In genomic region chr2:66184431-66185164, GRCm38 (mm10) we compare ENCODE assay signal across 8 mouse cellular contexts. TPM values are rescaled to one million over a fixed set of nuclear protein-coding genes. Genes with fewer than 3 reads are reported as not detected.
A peak's percentile ranks its signal among the peaks of the same experiment; 100 is the strongest.
DNase-seq lines count a peak whose midpoint lies in the region; ATAC-seq and TF ChIP-seq lines count a peak whose summit lies in the region.
"Had no signal": no experiment of that assay in that cellular context is flagged by ENCODE, and none has a peak within 500 bp of the region (broad histone marks: within the 10 kb centered on the region; RNA-seq: fewer than 3 reads in every experiment).

No protein-coding gene starts in this region.

- 75% methylated on average over 7 of the region's 7 CpGs for WGBS in kidney, adult 2 months

- peak; percentile 83 for ATAC-seq in CD4-positive, CD25-positive, alpha-beta regulatory T cell, adult 4 months
- no peak for ATAC-seq in Patski

- H3K27ac ChIP-seq in kidney, adult 2 months (ENCODE audit: insufficient read depth, low read depth, low read length) = no peak overlapping the region
- H3K27ac ChIP-seq: heart, embryonic 15.5 days had no signal

- H3K27me3 ChIP-seq in kidney, adult 2 months (replicated peaks; ENCODE audit: control insufficient read depth, insufficient read depth, low read length) = no peaks in the 10 kb centered on the region
- no peaks in the 10 kb centered on the region for H3K27me3 ChIP-seq in Patski
- H3K27me3 ChIP-seq: heart, embryonic 15.5 days had no signal

- no peaks in the 10 kb centered on the region for H3K36me3 ChIP-seq in kidney, adult 2 months (ENCODE audit: control insufficient read depth, insufficient read depth, low read length)
- H3K36me3 ChIP-seq: heart, embryonic 15.5 days had no signal

- peak; percentile 69; the same call in 1 of the 2 replicates for TF ChIP-seq CTCF in kidney, adult 2 months (conservative IDR thresholded peaks at IDR 0.05; ENCODE audit: insufficient read depth, insufficient read length, low read depth, low read length)
- TF ChIP-seq CTCF in Patski (IDR thresholded peaks at IDR 0.05) = peak; percentile 51

- no peak for TF ChIP-seq POLR2A in kidney, adult 2 months (IDR thresholded peaks at IDR 0.05; ENCODE audit: low read depth, low read length)

- in situ Hi-C loops in Patski (cut with MboI; ENCODE audit: low pct_unique_long_range_greater_than_20kb) = no loop called here

- DNase-seq in kidney, adult 2 months = peak; percentile 49
- DNase-seq in kidney, adult 18-20 months = no peak
- DNase-seq in Patski (ENCODE audit: low read depth, low spot score) = no peak
- DNase-seq in kidney, postnatal 25 days = peak; percentile 44 to 56
- no peak for DNase-seq in spleen, postnatal 36 days (ENCODE audit: low spot score in 2 of 2)
- DNase-seq in yolk sac, embryonic 10.5 days (ENCODE audit: low spot score) = no peak

- no peak overlapping the region for H3K4me3 ChIP-seq in kidney, adult 2 months (ENCODE audit: insufficient read depth, low read depth, low read length)
- H3K4me3 ChIP-seq: heart, embryonic 15.5 days had no signal

- POLR2A ChIA-PET in Patski (lab: Charles Lee) = no interaction called here

- CTCF ChIA-PET in Patski (lab: Charles Lee) = interaction anchor here (0.6 kb wide), 1 partner anchor 14 kb away, joined by 4 read pairs; no protein-coding TSS in a partner anchor

- no peaks in the 10 kb centered on the region for H3K4me1 ChIP-seq in kidney, adult 2 months (ENCODE audit: control insufficient read depth, insufficient read depth, low read length)
- H3K4me1 ChIP-seq: heart, embryonic 15.5 days had no signal

RNA-seq across cellular contexts. Expression of gene Galnt3, which starts 59.8 kb away (rescaled TPM):
- polyA plus RNA-seq in kidney, adult 2 months (2012; rRNA removed) = 17.9 and 21.0 TPM in 2 replicates
- polyA plus RNA-seq in CD4-positive, CD25-positive, alpha-beta regulatory T cell, adult 4 months (2017; shearing (Covaris generic)) = under 1 TPM in 1 of 2 experiments, not detected in 1; 0.42 TPM
- 0.98 TPM for polyA plus RNA-seq in Patski (2021)

Comparison
In these comparisons a context has a peak if more than half of its experiments do, and no peak if none do; other contexts are left out.
1. DNase-seq: peak in kidney, adult 2 months (single experiment) and kidney, postnatal 25 days (2 of 2); none in kidney, adult 18-20 months (single experiment), Patski (single experiment), spleen, postnatal 36 days (0 of 2) and yolk sac, embryonic 10.5 days (single experiment).